Mouse (Mus musculus) kidney, embryonic 16.5 days (tissue): ENCODE results near the gene Patj. TPM values are rescaled to one million over a fixed set of nuclear protein-coding genes. Genes with fewer than 3 reads are reported as not detected.
"Not testable (repeated sequence)": the region's sequence is repeated elsewhere in the genome, so short reads cannot be mapped to it uniquely, and the experiment has no call there.

Experiments used
- ATAC-seq: fragments of 200-750 bp; cut with Nextera tagmentation; 2 replicates; pipeline ENCODE4 v1.8.0; 2017; ENCODE audit warnings: moderate TSS enrichment; ENCODE audit not compliant: low FRiP score, low TSS enrichment
- H3K27ac ChIP-seq: fragments of 300-500 bp; sonication (generic); 2 replicates; pipeline ENCODE4 v1.5.1; 2014; ENCODE audit warnings: low read length
- H3K27me3 ChIP-seq: fragments of 300-500 bp; sonication (generic); 2 replicates; pipeline ENCODE4 v1.6.1; 2014; ENCODE audit warnings: low read length, control low read depth, mixed read lengths; ENCODE audit not compliant: insufficient read depth
- H3K36me3 ChIP-seq: fragments of 300-500 bp; sonication (generic); 2 replicates; pipeline ENCODE4 v1.6.1; 2014; ENCODE audit warnings: low read length, control low read depth, mixed read lengths; ENCODE audit not compliant: insufficient read depth
- H3K4me1 ChIP-seq: fragments of 300-500 bp; sonication (generic); 2 replicates; pipeline ENCODE4 v1.6.1; 2014; ENCODE audit warnings: low read length, control low read depth, mixed read lengths; ENCODE audit not compliant: insufficient read depth
- H3K4me2 ChIP-seq: fragments of 300-500 bp; sonication (generic); replicated peaks from 2 replicates; pipeline ENCODE4 v1.6.1; 2014; ENCODE audit warnings: low read depth, low read length
- H3K4me3 ChIP-seq: fragments of 300-500 bp; sonication (generic); 2 replicates; pipeline ENCODE4 v1.5.1; 2014; ENCODE audit warnings: mild to moderate bottlenecking, low read length
- H3K9ac ChIP-seq: fragments of 300-500 bp; sonication (generic); replicated peaks from 2 replicates; pipeline ENCODE4 v1.6.1; 2014; ENCODE audit warnings: low read length
- H3K9me3 ChIP-seq: fragments of 300-500 bp; sonication (generic); 2 replicates; pipeline ENCODE4 v1.6.1; 2016; ENCODE audit warnings: low read length, control low read depth
- WGBS: fragments of 180-500 bp; shearing (Covaris S2); extraction: QIAGEN DNeasy Blood & Tissue Kit; methylation state at CpG from one replicate; pipeline ENCODE4 v1.1.7; 2014; 5-methylcytosine and 5-hydroxymethylcytosine counted together
- polyA plus RNA-seq: library from polyadenylated mRNA; unstranded; fragments of >200 nt; fragmentation: Nextera tagmentation; extraction: Ambion mirVana; gene quantifications from 2 replicates; pipeline ENCODE4 v1.2.1, GENCODE M21; 2015

The Patj gene
- polyA plus RNA-seq, 1 experiment from 2014 or later, result 27.6 TPM

DNA sequence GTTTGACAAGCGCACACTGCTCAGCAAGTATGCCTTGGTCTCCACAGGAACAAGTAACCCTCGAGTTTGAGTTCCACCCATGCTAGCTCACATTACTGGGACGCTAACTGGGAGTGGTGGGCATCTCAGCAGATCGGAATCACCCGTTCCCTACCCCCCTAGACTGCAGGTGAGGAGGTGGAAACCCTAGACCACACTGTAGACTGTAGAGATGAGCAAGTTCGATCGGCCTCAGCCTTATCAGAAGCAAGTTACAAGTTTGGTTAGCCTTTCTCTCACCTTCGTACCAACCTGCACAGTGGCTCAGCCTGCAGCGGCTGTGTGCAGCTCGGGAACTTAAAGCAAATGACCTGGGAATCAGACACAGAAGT lies 322.9 kb downstream of the Patj start:
- Histone ChIP-seq H3K4me3 (no peak overlapping the region), H3K9ac (no peak overlapping the region), H3K4me1 (no peaks in the 10 kb centered on the region), H3K27me3 (no peaks in the 10 kb centered on the region), H3K9me3 (no peaks in the 10 kb centered on the region), H3K4me2 (no peak overlapping the region), H3K27ac (no peak overlapping the region), H3K36me3 (no peaks in the 10 kb centered on the region)
- ATAC-seq, result no peak
- WGBS, result 86% methylated on average over 10 of the region's 10 CpGs

DNA sequence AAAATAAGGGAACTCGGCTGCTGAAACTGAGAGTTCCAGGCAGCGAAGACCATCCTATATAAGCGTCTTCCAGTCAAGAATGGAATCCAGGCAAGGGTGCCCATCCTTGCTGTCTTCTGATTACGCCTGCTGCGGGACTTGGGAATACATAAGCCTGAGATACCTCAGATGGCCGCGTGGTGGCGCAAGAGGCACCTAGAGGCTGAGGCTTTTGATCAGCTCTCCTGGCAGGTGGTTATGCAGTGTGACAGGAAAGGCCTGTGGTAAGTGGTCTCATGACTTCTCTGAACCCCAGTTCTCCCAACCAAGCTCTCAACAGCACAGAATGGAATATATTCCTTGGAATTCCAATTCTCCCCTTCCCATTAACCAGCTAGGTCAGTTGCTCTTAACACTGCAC lies 326.9 kb downstream of the Patj start:
- H3K4me3 ChIP-seq, result no peak overlapping the region
- no peak overlapping the region for H3K9ac ChIP-seq
- 13% methylated on average over 8 of the region's 8 CpGs for WGBS
- H3K27me3 ChIP-seq, result peaks cover 11% of the 10 kb centered on the region
- no peak overlapping the region for H3K27ac ChIP-seq
- no peak overlapping the region for H3K4me2 ChIP-seq
- ATAC-seq, result no peak
- H3K9me3 ChIP-seq, result no peaks in the 10 kb centered on the region
- no peaks in the 10 kb centered on the region for H3K36me3 ChIP-seq
- peaks cover 9% of the 10 kb centered on the region for H3K4me1 ChIP-seq

DNA sequence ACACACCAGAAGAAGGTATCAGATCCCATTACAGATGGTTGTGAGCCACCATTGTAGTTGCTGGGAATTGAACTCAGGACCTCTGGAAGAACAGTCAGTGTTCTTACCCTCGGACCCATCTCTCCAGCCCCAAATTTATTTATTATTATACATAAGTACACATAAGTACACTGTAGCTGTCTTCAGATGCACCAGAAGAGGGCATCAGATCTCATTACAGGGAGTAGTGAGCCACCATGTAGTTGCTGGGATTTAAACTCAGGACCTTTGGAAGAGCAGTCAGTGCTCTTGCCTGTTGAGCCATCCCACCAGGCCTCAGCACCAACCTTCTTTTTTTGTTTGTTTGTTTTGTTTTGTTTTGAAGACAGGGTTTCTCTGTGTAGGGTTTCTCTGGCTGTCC lies 329.1 kb downstream of the Patj start:
- H3K4me2 ChIP-seq, H3K27ac ChIP-seq, H3K9ac ChIP-seq, ATAC-seq, H3K36me3 ChIP-seq, H3K9me3 ChIP-seq, H3K4me3 ChIP-seq: not testable (repeated sequence)
- Histone ChIP-seq H3K27me3 (peaks cover 25% of the 10 kb centered on the region), H3K4me1 (peaks cover 19% of the 10 kb centered on the region)
- WGBS, result 94% methylated on average over 1 of the region's 1 CpGs

DNA sequence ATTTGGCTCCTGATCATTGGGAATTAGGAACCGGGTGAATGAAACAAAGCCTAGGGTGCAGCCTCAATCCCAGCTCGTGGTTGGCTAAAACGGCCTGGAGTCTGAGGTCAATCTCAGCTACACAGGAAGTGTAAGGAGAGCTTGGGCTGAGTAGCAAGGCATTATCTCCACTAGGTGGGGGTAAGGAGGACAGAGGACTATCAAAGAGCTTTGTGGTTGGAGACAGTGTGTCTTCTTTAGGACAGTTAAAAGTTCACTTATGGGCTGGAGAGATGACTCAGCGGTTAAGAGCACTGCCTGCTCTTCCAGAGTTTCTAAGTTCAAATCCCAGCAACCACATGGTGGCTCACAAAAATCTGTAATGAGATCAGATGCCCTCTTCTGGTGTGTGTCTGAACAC lies 329.9 kb downstream of the Patj start:
- no peaks in the 10 kb centered on the region for H3K9me3 ChIP-seq
- H3K4me1 ChIP-seq, result peaks cover 19% of the 10 kb centered on the region
- ATAC-seq, result no peak
- no peak overlapping the region for H3K4me2 ChIP-seq
- peaks cover 25% of the 10 kb centered on the region for H3K27me3 ChIP-seq
- no peaks in the 10 kb centered on the region for H3K36me3 ChIP-seq
- H3K27ac ChIP-seq, result no peak overlapping the region
- 42% methylated on average over 4 of the region's 4 CpGs for WGBS
- no peak overlapping the region for H3K4me3 ChIP-seq
- no peak overlapping the region for H3K9ac ChIP-seq

DNA sequence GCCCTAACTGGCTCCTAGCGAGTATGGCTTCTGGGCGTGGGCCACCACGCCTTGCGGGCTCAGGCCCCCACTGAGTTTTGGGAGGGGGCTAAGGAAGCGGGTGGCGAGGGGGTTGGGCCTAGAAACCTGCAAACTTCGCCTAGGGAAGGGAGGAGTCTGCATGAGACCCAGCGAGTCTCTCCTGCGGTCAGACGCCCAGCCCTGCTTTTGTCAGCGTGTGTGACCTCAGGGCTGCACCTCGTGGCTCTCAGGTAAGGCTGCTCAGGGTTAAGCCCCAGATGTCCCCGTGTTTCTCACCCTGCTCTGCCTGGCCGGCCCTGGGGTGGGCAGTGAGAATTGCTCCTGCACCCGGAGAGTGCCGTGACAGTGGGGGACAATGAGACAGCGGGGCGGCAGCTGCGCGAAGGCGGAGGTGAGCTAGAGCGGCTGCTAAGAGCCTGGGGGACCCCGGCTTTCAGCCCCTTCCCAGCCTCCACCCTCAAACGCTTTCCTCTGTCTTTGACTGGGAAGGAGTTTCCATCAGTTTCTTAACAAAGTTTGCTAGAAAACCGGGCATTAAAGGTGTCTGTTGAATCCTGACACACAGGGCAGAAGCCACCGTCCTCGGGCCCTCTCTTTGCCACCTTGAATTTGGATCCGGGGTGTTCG lies 331.1 kb downstream of the Patj start, which contains the start of gene L1td1:
L1td1 (plus strand) TSS at position 145 of the 648 bp plus-strand sequence.
- no peak for ATAC-seq
- Histone ChIP-seq H3K9ac (peak within 1 kb of the TSS; percentile 60), H3K9me3 (no peaks in the 10 kb centered on the region), H3K27me3 (peaks cover 25% of the 10 kb centered on the region), H3K4me1 (peaks cover 19% of the 10 kb centered on the region), H3K4me3 (peak within 1 kb of the TSS; percentile 39), H3K36me3 (no peaks in the 10 kb centered on the region), H3K4me2 (peak within 1 kb of the TSS; percentile 55), H3K27ac (no peak within 1 kb of the TSS)
- WGBS, result 9% methylated on average over 29 of the region's 29 CpGs

DNA sequence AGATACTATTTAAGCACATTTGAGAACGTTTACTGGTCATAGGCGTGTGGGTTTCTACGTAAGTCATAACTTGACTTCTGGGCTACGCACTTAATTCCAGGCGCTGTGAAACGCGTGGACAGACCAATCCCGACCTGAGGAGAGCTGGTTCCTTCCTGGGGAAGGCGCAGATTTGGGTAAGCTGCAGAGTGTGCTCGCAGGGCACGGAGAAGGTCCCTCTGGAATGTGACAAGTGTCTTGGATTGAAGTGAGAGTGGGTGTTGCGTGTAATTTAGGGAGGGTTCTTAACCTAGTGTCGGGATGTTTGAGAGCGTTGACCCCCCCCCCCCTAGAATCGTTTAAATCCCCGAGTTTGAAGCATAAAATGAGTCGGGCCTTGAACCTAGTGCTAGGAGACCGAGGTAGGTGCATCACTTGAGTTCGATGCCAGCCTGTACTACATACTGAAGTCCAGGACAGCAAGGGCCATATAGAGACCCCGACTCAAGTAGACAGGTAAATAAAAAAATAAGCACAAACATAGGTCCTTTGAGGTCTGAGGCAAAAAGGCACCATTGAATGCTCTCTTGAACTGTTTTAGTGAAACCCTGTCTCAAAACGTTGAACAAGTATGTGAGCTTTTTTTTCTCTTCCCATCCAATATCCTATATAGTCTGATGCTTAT lies 331.8 kb downstream of the Patj start:
- Histone ChIP-seq H3K9me3 (no peaks in the 10 kb centered on the region), H3K4me1 (peaks cover 19% of the 10 kb centered on the region), H3K4me3 (peak overlapping the region; percentile 39), H3K27me3 (peaks cover 25% of the 10 kb centered on the region), H3K9ac (peak overlapping the region; percentile 60; the same call in 1 of the 2 replicates), H3K36me3 (no peaks in the 10 kb centered on the region), H3K27ac (no peak overlapping the region), H3K4me2 (peak overlapping the region; percentile 55)
- WGBS, result 5% methylated on average over 21 of the region's 21 CpGs
- ATAC-seq, result no peak

DNA sequence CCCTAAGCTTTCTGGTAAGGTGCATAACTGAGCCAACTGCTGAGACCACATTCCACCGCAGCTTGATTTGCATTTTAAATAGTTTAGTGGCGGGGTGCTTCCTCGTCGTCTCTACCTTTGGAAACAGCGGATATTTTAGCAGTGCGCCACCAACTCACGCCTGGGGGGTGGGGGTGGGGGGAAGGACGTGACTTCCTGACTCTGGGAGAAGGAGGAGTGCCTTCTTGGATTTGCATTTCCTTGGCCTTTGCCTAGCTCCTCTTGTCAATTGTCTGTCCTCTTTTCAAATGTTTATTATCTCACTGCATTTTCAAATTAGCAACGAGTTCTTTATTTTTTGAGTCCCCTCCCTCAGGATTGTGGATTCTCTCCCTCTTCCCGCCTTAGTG lies 332.4 kb downstream of the Patj start:
- WGBS, result 5% methylated on average over 10 of the region's 10 CpGs
- peak overlapping the region; percentile 39 for H3K4me3 ChIP-seq
- no peak overlapping the region; the same call in 1 of the 2 replicates for H3K9ac ChIP-seq
- no peaks in the 10 kb centered on the region for H3K36me3 ChIP-seq
- peaks cover 25% of the 10 kb centered on the region for H3K27me3 ChIP-seq
- no peak overlapping the region for H3K27ac ChIP-seq
- peaks cover 19% of the 10 kb centered on the region for H3K4me1 ChIP-seq
- 0 out of 2 replicates have a peak, but pooled peaks have one; percentile 29 for ATAC-seq
- peak overlapping the region; percentile 55 for H3K4me2 ChIP-seq
- no peaks in the 10 kb centered on the region for H3K9me3 ChIP-seq

DNA sequence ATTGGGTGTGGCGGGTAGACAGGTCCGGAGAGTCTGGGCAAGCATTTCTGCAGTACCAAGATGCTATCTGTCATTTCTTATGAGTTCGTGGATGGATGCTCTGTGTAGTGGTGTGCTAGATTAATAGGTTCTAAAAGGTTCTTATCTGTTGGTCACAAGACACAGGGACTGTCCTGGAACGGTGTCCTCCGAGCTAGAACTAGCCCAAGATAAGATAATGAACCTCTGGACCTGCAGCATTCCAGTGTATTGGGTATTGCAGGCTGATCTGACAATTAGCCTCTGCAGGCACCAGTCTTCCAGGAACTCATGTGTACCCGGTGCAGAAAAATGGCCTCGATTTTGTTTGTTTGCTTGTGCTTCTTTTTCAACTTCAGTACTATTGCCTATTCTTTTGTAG lies 333.1 kb downstream of the Patj start:
- 65% methylated on average over 7 of the region's 7 CpGs for WGBS
- Histone ChIP-seq H3K9me3 (no peaks in the 10 kb centered on the region), H3K27me3 (peaks cover 25% of the 10 kb centered on the region), H3K4me3 (no peak overlapping the region), H3K9ac (no peak overlapping the region), H3K4me2 (no peak overlapping the region; the same call in 1 of the 2 replicates), H3K36me3 (no peaks in the 10 kb centered on the region), H3K4me1 (peaks cover 19% of the 10 kb centered on the region), H3K27ac (no peak overlapping the region)
- no peak for ATAC-seq

DNA sequence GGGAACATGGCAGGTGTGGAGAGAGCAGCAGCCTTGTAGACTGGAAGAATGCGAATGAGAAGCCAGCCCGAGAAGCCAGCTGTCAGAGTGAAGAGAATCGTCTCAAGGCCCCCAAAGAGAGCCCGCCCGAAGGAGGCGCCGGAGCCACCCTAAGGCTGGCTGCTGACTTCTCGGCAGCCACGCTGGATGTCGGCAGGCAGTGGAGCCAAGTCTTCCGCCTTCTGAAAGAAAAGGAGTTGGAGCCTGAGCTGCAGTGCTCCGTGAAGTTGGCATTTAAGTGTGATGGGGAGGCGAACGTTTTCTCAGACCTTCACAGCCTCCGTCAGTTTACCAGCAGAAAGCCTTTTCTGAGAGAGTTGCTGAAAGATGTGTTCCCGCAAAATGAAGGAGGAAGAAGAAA lies 338.1 kb downstream of the Patj start:
- no peaks in the 10 kb centered on the region for H3K36me3 ChIP-seq
- WGBS, result 97% methylated on average over 16 of the region's 16 CpGs
- H3K4me2 ChIP-seq, result no peak overlapping the region
- H3K4me1 ChIP-seq, result no peaks in the 10 kb centered on the region
- no peak overlapping the region for H3K4me3 ChIP-seq
- H3K9ac ChIP-seq, result no peak overlapping the region
- peaks cover 4% of the 10 kb centered on the region; the same call in 1 of the 2 replicates for H3K27me3 ChIP-seq
- H3K27ac ChIP-seq, result no peak overlapping the region
- no peaks in the 10 kb centered on the region for H3K9me3 ChIP-seq
- ATAC-seq, result no peak

DNA sequence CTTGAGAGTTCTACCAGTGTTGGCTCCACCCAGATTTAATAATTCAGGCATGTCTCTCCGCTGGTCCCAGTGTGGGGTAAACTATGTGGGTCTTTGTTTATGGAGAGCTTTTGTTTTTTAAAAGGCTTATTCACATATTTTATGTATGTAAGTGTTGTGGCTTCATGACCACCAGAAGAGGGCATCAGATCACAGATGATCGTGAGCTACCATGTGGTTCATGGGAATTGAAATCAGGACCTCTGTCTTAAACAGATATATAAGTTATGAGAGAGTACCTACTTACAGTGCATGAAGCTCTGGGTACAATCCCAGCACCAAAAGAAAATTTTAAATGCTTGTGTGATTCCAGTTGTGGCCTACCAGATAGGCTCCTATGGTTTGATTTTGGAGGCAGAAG lies 344.2 kb downstream of the Patj start:
- Histone ChIP-seq H3K36me3 (no peaks in the 10 kb centered on the region), H3K27ac (no peak overlapping the region), H3K4me3 (no peak overlapping the region), H3K9me3 (no peaks in the 10 kb centered on the region), H3K4me1 (peaks cover 10% of the 10 kb centered on the region), H3K4me2 (no peak overlapping the region), H3K27me3 (no peaks in the 10 kb centered on the region), H3K9ac (no peak overlapping the region)
- peak; percentile 76; the same call in 1 of the 2 replicates for ATAC-seq
- 33% methylated on average over 2 of the region's 2 CpGs for WGBS
